Mouse (Mus musculus) 3T3-L1 (cell line): ENCODE measurements at regions not wholly inside any gene's neighbourhood (a gene's known extent, or its start where the extent isn't known, plus 50 kb on each side); places are given as distances from the start of the nearest gene placed in this dataset.

Experiments used
- DNase-seq: peaks from one replicate; pipeline ENCODE4 v3.0.0-alpha.2; 2015; ENCODE audit warnings: low read depth, low spot score

DNA sequence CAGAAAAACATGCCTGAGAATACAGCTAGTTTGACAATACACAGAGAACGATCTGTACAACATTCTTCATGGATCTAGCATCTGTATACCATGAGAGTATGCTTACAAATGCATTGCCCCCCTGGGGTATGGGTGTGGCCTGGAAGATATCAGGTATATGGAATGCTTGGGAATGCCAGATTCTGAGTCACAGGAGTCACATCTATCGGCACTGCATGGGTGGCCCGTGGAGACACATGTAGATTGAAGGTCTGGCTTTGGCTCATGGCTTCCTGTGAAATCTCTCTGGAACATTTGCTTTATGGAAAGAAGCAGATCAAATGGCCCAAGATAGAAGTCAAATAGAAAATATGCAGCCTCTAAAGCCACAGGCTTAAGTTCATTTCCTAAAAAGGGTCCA lies 59.6 kb downstream of the Kcne4 start:
- DNase-seq = peak; percentile 32

DNA sequence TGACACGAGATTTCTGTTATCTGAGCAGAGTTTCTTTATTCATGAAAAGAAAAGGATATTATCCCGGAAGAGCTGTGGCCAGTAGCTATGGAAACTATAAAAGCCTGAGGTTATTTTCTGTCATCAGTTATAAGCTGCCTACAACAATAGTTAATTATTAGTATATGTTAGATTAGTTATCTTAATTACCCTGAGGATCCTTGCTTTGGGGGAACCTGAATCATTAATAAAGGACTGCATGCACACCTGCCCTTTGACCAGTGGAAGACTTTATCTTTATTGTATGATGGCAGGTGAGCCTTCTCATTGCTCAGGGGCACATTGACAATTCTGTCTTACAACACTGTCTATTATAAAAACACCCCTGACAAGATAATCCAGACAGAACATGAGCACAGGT lies 62.7 kb downstream of the Kcne4 start:
- no peak for DNase-seq

DNA sequence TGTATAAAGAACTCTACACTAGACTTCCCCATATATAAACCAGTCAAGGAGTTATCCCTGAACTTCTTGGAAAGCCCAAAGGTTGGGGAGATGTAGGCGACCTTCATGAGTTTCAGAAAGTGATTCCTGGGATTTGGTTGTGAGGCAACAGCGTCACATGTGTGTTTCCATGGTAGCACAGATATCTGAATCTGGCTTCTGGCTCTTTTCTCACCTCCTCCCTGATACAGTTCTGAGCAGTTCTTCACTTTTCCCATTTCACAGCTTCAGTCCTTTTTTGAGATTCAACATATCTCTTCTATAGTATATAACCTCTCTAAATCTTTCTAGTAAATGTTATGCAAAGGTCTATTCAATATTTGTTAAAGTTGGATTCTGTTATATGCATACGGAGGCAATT lies 65.9 kb downstream of the Kcne4 start:
- no peak for DNase-seq

DNA sequence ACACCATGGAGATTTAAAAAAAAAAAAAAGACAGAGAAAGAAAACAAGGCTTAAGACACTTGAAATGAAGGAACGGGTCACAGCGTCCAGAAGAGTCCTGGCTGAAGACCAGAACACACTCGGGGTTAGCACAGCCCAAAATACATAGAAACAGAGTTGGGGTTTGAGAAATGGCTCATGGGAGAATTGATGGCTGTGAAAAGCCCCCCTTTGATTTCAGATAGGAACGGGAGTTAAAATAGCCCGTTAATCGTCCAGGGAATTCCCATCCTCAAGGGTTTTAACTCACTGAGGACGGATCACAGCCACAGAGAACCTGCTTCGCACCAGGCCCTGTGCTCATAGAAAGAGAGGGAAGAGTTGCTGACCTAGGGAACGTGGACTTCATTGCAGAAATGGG lies 72.7 kb downstream of the Kcne4 start:
- DNase-seq = no peak

DNA sequence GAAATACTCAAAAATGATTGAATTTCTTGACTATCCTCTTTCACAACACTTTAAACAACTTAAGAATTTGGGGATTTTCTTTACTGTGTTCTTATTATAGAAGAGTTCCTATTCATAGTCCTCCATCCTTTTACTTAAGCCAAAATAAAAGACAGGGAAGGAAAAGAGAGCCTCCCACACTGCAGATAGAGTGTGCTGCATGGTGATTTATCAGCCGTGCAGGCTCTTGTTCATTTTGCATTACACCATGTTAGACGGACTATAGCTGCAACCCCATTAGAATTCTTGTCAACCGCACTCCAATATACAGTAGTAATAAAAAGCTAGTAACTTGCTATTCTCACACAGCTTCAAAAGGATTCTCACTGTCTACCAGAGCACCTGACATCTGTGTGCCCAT lies 74.8 kb downstream of the Kcne4 start:
- no peak for DNase-seq

DNA sequence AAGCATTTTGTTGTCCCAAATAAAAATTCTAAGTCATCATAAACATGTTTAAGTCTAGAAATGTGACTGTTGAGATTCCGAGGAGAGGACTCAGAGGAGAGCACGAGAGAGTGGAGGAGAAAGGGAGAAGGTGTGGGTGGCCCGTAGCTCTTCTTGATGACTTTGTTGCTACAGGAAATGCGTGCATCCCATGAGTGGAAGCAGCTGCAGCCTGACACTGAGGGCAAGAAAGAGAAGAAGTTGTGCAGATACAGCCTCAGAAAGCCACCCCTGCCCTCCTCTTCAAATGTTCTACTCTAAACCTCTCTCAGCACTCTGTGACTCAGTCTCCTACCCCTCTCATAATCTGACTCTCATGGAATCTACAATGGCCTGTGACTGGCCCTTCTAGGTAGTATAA lies 77.7 kb downstream of the Kcne4 start:
- no peak for DNase-seq

DNA sequence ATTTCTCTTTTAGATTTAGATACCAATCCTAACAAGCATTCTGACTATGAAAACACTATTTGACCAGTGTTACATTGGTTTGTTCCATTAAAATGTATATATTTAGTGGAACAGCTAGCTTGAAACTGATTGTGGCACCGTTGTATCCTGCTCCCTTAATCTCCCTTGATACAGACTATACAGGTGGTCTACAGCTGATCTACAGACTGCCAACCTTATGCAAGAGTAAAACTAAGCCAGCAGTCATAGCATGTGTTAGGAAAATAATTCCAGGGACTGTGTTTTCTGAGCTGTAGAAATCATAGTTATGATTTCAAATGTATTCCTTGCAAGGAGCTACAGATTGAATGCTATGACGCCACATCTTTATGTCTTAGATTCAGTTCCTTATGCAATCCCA lies 78.6 kb downstream of the Kcne4 start:
- DNase-seq = no peak

DNA sequence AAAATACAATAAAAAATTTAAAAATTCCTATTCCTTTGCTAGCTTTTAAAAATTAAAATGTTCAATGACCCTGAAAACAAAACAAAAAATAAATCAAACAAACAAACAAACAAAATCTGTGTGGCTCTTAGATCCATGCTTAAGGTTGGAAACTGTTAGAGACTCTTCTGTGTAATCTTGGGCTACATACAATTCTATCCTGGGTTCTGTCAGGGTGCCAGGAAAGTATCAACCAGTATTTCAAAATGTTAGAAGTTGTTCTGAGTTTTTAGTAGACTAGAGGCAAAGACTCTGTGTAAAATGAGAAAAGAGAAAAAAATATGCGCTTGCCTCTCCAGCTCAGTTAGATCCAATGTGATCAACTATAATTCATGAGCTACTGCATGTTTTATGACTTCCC lies 91.0 kb downstream of the Kcne4 start:
- DNase-seq = no peak

DNA sequence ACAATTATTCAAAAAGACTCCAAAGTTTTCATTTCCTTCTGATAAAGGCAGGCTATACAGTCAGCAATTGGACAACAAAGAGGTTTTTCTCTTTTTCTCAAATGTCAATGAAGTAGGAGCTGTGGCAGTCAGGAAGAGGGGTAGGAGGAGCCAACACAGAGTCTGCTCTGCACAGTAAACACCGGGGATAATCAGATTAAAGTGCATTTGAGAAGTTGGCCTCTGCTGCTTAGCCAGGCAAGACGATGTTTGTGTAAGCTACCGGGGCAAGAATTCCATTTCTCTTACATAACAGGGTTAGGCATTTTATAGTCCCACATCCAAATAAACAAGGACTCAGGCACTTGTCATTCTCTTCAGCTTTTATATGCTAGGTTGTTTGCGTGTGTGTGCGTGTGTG lies 91.4 kb downstream of the Kcne4 start:
- peak; percentile 6 for DNase-seq

DNA sequence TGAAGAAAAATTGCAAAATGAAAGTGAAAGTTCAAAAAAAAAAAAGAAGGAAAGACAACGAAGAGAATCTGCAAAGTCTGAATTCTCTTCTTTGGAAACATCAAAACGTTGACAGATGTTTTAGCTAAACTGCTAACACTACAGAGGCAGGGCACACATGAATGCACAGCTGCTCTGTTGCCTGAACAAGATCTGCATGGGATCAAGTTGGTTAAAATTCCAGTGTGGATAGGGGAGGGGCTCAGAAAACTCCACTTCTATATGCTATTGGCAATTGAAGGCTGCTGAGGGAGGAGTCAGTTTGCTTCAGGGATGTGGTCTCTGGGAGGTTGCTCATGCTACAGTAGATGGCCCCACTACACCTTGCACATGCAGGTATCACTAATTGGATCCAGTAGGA lies 97.2 kb downstream of the Kcne4 start:
- peak; percentile 42 for DNase-seq

DNA sequence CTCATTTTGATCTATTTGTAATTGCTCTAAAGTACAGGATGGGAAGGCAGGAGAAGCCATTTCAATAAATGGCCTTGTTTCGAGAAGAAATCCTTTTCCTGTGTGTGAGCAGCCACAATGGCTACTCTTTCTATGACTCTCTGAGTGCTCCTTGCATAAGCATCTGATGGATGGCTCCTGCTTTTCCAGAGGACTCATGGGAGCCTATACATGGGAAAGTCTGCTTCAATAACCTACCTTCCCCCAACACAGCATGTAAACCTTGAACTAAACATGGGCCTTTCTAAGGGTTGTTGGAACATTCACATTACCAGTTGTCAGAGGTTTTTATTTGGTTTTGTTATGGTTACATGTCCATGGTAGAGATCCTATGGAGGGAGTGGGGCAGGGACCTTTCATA lies 103.3 kb downstream of the Kcne4 start:
- no peak for DNase-seq

DNA sequence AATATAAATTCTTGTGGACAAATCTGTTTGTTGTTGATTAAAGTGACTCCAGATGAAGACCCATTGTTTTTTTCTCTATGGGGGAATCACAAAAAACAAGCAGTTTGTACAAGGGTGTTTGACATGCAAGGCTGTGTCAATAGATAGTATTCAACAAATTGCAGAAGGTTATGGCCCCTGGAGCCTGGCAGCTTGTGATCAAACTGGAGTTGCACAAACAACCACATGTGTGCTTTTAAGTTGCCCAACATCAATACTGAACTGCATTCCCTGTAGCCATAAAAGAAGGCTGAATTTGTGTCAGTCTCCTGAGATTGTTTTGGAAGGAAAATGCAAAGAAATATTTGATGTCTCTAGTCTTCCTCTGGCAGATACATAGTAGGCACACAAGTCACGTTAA lies 113.4 kb downstream of the Kcne4 start:
- no peak for DNase-seq

DNA sequence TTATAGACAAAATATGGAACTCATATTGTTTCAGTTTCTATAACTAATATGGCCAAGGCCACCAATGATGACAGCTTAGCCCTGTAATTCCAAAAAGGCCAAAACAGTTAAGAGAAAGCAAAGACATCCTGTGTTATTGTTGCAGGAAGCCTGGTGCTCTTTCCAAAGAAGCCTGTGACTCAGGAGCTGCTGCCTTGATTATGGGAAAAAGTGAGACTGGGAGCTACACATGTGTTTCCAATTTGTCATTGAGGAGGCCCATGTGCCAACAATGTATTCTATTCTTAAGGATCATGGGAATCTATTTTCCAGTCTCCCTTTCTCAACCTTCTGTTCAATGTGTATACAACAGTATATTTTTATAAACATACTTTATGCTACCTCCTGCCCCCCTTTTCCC lies 123.3 kb downstream of the Kcne4 start:
- peak; percentile 57 for DNase-seq

DNA sequence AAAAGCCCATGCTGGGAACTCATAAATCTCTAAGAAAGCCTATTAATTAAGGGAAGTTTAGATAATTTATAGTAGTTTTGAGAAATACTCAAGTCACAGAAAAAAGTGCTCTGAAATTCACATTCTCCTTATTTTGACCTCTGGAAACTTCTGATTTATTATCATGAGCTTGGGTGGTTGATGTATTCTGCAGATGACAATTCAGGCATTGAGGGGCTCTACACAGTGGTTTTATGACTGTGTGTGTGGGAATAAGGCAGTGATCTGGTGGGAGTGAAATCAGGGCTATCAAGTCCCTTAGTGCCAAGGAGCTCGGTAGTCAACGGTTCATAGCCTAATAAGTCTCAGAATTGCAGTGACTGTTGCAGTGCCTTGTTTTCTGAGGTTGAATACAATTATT lies 129.0 kb downstream of the Kcne4 start:
- DNase-seq = no peak

DNA sequence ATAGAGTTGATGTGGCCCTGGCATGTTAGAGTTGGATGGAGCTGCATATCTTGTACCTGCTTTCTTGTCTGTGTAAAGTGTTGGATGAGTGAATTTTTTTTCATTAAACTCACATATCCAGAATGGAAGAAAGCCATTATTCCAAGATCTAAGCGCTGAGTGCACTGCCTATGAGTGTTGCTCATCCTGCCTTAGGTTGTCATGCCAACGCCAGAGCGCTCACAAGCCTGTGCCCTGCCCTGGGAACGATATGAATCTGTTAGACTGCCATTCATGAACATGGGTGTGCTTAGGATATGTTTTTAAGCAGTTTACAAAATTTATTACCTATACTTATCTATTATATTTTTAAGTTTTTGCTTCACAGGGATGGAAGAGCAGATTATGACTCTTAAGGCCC lies 163.5 kb downstream of the Kcne4 start:
- no peak for DNase-seq
